Mouse (Mus musculus): Measurements from ENCODE around the gene Gprc5c.
A peak's percentile ranks its signal among the peaks of the same experiment; 100 is the strongest.

Gprc5c gene

DNA sequence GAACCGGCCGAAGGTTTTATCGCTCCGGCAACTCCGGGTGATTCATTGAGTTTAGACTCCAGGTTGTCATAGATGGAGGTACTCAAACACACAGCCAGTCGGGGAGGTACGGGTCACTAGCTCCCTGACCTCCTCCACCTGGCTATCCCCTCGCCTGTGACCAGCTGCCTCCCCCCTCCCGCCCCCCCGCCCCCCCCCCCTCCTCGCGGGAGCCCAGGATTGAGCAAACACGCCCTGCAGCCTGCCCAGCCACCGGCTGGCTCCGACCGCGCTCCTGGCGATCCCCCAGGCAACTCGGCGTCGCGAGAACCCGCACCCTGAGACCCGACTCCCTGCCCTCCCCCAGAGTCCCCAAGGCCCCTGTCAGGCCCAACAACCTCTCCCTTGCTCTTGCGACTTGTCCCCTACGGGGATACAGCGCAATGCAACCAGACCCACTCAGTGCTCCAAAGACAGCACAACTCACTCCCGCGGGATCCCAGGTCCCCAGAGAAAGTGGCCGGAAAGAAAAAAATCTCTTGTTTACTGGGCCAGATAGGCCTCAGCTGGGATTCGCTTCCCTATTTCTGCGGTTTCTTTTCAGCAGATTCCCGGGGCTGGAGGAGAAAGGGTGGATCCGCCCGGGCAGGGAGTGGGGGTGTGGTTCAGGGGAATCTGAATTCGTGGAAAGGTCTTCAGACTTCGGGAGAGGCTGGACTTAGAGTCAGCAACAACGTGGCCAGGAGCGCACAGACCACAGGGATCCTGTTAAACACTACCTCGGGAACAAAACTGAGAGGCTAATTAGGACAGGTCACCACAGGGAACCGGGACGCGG, at the start of gene Gprc5c:
TSS of gene Gprc5c (plus strand) at position 701 of the 817 bp plus-strand sequence.
- peak; percentile 14 for DNase-seq (ENCODE audit: low read depth)

DNA sequence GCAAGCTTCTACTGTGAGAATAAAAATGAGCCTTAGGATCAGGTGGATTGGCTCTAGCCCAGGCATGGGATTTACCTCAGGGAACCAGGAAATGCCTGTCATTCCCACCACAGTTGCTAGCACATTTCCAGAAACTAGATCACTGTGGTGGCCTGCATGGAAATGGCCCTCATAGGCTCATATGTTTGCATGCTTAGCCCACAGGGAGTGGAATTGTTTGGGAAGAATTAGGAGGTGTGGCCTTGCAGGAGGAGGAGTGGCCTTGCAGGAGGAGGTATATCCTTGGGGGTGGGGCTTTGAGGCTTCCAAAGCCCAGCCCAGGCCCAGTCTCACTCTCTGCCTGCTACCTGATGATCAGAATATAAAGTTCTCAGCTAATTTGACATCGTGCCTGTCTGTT, 49.0 kb upstream of the Gprc5c start:
- no peak for DNase-seq (ENCODE audit: low read depth)

DNA sequence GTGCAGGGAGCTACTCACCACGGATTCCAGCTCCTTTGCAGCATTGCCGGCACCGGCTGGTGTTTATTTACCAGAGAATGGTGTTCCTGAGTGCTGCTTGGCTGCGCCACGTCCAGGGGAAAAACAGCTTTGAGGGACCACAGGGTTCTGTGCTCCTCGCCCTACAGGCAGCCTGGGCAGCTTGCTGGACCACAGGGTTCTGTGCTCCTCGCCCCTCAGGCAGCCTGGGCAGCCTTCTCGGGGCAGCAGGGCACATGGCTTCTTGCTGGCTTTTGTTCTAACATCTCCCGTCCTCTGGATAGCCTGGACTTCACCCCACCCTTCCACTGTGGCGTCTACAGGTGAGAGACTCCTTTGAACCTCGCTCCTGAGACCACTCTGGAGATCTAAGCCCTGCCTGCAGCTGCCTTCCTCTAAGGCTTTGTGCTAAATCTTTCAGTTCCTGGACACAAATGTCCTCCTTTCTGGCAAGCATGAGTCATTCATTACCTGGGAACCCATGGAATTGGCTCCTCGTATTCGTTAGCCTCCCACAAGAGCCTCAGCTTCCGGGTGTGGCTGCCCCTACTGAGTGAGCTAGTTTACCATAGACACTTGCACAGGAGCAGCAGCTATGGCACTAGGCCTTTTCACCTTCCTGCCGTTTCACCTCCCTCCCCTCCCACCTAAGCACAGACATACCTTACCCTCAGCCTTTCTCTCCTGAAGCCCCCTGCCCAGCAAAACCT, 48.2 kb upstream of the Gprc5c start:
- no peak for DNase-seq (ENCODE audit: low read depth)

DNA sequence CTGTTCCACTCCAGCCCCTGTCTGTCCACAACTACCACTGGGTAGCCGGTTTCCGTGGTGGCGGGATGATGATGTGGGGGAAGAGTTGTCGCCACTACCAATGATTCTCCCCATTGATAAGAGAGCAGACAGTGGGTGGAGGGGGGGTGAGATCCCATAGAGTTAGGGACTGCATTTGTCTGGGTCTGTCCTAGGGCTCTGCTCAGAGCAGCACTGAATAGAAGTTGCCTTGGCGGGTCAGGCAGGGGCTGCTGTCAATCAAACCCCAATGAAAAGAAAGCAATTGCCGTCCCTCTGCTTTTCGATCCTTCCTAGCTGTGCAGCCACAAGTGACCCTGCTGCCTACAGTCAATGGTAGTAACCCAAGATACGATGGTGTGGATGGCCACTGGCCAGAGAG, 47.0 kb upstream of the Gprc5c start:
- DNase-seq (ENCODE audit: low read depth): no peak

DNA sequence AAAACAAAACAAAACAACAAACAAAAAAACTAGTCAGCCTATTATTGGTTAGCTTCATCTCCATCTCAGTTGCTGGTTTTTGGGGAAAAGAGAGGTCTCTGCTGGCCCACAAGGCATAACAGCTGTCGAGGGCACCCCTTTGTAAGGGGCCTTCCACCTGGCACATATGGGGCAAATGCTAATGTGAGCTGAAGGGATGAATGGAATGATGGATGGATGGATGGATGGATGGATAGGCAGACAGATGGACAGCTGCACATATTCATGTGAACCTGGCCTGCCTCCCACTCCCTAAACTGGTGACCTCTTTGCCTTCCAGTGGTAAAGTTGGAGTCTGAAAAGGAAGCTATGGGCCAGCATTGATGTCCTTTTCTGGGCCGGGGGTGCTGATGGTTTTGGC, 43.9 kb upstream of the Gprc5c start:
- DNase-seq (ENCODE audit: low read depth): no peak

DNA sequence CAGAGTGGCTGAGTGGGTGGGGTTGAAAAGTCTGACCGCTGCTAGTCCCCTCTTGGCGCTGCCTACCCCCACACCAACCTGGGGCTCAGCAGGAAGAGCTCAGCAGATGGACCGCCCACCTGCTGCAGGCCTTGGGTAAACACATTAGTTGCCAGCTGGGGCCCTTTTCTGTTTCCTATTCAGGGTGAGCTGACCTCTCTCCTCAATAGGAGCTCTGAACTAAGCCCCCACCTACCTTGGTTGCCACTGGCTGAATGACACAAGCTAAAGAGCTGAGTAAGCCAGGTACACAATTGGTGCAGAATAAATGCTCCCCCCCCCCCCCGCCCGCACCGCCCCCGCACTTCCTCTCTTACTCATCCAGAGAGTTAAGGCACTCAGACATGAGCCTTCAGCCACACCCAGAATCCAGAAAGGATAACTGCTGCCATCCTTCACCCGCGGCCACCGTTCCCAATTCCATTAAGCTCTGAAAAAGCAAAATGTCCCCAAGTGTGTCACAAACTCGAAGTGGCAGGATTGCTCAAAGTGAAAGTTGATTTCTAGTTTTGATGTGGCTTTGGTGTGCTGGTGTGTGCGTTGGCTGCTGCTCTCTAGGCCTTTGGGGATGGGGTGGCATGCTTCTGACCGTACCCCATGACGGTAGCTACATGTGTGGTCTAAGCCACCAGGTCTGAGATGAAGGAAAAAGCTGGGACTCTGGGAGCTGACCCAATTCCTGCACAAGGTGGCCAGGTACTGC, 43.1 kb upstream of the Gprc5c start:
- DNase-seq (ENCODE audit: low read depth): no peak

DNA sequence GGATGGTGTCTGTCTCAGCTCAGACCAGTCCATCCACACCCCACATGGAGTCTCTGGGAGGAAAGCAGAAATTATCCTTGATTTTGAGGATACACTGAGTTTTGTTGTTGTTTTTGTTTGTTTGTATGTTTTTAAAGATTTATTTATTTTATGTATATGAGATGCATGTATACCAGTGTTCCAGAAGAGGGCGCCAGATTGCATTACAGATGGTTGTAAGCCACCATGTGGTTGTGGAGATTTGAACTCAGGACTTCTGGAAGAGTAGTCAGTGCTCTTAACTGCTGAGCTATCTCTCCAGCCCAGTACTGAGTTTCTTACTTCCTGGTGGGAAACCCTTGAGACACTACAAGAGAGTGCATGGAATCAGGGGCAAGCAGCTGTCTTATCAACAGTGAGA, 41.6 kb upstream of the Gprc5c start:
- no peak for DNase-seq (ENCODE audit: low read depth)

DNA sequence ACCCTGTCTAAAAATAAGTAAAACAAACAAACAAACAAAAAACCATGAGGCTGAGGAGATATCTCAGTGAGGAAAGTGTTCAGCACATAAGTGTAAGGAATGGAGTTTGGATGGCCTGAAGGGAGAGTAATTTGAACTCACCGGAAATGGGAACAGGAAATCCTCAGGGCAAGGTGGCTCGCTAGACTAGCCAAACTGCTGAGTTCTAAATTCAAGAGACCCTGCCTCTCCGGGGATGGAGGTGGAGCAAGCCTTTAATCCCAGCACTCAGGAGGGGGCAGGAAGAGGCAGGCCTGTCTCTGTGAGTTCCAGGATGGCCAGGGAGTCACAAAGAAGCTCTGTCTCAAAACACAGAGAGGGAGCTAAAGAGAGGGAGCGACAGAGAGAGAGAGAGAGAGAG, 40.6 kb upstream of the Gprc5c start:
- DNase-seq (ENCODE audit: low read depth): no peak

DNA sequence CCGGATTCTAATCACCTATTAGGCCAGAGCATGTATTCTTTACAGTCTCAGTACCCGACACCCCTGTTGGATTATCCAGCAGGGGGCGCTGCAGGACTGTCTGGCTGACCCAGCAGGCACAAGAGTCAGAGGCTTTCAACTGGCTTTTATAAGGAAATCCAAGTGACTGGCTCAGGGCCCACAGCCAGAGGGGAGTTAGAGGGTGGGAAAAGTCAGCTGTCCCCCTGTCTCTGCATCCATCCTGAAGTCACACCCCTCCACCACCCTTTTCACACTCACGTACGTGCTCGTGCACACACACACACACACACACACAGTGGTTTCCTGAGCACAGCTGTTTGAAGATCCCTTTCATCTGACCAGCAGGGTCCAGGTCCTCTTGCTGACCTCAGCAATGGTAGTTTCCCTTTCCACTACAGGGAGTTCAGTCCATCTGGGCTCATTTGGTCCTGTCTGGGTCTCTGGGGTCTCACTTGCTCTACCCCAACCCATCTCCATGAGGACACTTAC, 38.2 kb upstream of the Gprc5c start:
- peak; percentile 31 for DNase-seq (ENCODE audit: low read depth)

DNA sequence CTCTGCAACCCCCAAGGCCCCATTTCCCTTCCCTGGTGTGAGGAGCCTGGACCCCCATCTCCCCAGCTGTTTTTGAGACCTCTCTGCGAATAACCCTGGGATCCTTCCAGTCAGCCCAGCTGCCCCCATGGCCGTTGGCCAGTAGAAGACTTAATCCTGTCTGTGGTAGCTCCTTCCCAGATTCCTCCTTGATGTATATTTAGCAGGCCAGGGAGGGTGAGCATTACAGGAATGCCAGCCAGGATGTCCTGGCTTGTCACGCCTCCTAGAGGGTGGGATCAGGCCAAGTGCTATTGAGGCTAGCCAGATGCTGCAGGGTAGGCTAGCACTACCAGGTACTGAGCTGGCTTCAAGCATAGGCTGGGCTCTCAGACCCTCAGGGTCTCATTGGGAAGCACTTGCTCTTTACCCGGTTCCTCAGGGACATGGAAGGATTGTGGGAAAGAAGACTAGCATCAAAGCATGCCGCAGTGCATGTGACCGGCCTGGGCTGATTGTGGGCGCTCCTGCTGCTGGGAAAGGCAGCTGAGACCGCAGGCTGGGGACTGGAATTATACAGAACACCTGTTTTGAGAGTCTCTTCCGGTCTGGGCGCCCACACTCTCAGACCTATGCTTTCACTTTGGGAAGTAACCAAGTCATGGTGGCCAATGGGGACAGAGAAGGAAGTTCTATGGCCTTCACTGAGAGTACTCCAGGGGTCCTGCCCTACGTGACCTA, 35.9 kb upstream of the Gprc5c start:
- DNase-seq (ENCODE audit: low read depth): no peak

DNA sequence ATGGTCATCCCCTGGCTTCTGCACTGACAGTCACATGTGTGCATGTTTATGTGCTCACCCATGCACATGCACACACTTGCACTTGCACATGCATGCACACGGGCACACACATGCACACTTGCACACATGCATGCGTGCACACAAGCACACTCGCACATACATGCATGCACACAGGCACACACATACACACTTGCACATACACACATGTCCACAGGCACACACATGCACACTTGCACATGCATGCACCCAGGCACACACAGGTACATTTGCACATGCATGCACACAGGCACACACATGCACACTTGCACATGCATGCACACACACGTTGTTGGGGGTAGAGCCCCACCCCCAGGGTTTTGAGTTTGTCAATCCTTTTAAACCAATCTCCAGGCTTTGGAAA, 34.0 kb upstream of the Gprc5c start:
- DNase-seq (ENCODE audit: low read depth): no peak

DNA sequence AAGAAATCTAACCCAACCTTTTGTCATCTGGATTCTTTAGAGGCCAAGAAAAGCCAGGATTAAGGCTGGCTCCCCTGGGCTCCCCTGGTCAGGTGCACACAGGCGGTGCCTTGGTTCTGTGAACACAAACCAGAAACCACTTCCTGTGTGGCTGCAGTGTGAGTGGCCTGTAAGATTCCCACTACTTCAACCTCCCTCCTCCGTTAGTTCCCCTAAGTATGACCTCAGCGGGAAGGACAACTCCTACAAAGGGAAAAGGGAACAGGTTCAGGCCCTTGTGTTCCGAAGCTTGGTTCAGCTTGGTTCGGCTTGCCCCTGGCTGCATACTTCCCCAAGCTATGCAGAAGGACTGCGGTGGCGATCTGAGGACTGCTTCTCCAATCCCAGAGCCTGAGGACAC, 32.8 kb upstream of the Gprc5c start:
- DNase-seq (ENCODE audit: low read depth): no peak

DNA sequence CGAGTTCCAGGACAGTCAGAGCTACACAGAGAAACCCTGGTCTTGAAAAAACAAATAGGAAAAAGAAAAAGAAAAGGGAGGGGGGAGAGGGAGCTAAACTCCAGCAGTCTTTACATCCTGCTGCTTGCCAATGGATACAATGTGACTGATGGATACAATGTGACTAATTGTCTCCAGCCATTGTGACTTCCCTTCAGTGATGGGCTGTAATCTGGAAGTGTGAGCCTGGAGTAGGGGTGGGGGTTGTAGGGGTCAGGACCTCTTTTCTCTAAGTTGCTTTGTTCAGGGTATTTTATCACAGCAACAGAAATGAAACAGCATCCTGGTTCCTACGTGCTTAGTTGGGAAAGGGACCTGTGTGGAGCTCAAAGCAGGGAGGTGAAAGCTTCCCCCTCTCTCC, 31.8 kb upstream of the Gprc5c start:
- no peak for DNase-seq (ENCODE audit: low read depth)

DNA sequence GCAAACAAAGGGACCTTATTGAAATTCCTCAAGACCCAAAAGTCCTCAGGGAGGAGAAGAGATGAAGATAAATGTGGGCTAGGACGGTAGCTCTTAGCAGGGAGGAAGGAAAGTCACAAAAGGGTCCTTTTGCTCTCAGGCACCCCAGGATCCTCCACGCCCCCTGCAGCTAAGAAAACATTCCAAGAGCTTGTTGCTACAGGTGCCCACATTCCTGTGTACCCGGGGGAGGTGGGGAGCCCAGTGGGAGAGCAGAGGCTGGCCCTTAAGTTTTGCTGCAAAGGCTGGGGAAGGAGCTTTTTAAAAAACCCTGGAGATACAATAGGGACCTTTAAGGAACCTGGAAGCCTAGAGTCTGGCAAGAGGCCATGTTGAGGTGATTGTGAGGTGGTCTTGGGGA, 30.5 kb upstream of the Gprc5c start:
- no peak for DNase-seq (ENCODE audit: low read depth)

DNA sequence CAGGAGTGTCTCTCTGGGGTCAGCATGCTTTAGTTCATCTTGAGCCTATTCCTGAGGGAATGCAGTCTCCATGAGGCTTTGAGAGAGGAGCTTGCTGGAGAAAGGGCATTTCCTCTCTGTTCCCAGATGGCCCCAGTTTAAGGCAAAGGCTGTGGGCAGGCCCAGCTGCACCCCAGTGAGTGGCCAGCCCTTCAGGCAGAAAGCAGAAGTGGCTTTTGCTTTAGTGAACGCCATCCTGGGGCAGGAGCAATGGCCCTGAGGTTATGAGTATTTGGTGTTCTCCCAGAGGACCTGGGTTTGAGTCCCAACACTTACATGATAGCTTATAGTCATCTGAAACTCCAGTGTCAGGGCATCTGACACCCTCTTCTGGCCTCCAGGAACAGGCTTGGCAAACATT, 29.6 kb upstream of the Gprc5c start:
- no peak for DNase-seq (ENCODE audit: low read depth)

DNA sequence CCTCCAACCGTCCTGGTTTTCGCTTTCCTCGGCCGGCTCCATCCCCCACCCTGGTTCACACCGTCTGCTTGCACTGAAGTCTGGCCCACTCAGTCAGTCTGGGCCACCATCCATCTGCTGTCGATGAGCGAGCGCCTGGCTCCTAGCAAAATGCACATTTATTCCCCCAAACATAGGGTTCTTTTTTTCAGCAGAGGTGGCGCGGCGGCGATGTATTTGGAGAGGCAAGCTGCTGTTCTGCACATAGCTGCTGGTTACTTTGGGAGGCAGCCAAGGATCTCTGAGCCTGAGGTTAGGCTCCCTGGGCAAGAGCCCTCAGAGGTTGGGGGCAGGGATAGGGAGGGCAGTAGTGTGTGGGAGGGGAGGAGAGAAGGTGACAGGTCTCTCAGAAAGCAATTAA, 28.2 kb upstream of the Gprc5c start:
- DNase-seq (ENCODE audit: low read depth): peak; percentile 86

DNA sequence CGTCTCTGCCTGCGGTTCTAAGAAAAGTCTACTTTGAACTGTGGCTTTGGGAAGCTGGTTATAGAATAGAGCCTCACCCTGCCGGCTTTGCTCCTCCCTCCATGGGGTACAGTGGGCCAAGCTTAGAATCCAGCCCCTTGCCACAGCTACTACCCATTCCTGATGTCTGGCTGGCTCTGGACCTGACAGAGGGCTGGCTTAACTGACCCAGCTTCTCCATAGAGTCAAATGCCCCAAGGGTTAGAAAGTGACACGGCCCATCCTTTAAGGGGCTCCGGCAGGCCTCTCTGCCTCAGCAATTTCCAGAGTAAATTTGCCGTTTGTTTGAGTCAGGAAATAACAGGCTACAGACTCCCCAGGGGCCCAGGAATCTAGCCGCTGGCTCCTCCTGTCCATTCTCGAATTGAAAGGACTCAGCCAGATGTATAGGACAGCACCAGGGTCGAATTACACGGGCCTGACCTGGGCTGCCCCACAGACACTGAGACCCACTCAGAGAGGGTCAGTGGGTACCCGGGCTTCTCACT, 27.7 kb upstream of the Gprc5c start:
- no peak for DNase-seq (ENCODE audit: low read depth)

DNA sequence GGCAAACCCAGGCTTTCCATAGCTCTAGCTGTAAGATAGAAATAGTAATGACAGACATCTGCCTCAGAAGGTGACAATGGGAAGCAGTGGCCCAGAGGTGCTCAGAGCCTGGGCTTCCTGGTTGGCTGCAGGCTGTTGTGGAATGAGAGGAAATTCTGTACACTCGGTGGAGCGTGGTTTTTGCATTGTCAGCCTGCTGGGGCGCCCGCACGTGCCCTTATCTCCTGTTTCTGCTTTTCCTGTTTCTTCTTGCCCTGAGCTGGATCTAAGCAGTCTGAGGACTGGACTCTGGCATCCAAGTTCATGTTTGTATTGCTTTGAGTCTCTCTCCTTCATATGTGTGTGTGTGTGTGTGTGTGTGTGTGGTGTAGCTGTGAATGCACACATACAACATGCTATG, 24.3 kb upstream of the Gprc5c start:
- no peak for DNase-seq (ENCODE audit: low read depth)

DNA sequence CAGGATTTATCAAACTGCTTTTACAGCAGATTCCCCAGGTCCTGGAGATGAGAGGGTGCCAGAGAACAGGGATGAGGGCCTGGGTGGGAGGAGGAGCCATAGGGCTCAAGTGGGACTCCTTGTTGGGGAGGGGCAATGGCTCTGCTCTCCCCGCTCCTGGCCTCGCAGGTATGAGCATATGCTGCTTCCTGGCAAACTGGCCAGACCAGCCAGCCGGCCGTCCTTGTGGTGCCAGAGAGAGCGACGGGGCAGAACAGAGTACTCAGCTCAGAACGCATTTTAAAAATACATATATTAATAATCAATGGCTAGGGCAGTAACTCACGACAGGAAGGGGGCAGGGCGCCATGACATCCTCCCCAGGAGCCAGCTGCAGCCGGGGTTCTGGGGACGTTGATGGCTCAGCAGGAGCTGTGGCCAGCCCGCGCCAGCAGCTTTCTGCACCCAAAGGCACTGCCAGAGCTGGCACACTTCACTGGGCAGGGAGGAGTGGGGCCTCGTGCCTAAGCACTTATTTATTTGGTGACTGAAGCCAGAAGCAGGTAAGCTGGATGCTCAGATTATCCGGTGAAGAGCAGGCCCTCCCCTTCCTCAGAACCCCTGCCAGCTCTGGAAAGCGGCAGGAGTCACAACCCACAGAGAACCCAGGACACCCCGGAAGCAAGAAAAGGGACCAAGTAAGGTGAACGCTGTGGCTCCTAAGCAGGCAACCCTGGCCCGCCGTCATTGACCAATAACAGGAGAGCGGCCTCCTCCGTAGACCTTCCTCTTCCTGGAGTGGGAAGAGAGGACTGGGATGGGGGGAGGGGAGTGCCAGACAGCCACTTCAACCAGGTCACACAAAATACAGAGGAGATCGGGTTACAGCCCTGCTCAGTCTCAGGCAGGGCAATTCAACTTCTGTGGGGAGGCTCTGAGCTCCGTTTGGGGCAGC, 21.2 kb upstream of the Gprc5c start:
- DNase-seq (ENCODE audit: low read depth): peak; percentile 70

DNA sequence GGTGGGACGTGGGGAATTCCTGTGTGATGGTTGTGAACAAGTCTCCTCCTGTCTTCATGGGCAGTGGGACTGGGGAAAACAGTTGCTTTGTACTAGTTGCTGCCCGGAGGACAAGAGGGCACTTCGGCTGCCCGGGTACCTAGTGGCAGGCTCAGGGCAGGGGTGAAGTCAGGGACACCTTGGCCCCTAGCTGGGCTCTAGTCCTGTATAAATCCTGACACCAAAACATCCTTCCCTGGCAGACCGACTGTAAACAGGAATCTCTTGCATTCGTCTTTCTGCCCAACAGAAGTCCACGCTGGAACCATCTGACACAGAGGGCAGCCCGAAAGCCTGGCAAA, 20.5 kb upstream of the Gprc5c start:
- DNase-seq (ENCODE audit: low read depth): no peak

DNA sequence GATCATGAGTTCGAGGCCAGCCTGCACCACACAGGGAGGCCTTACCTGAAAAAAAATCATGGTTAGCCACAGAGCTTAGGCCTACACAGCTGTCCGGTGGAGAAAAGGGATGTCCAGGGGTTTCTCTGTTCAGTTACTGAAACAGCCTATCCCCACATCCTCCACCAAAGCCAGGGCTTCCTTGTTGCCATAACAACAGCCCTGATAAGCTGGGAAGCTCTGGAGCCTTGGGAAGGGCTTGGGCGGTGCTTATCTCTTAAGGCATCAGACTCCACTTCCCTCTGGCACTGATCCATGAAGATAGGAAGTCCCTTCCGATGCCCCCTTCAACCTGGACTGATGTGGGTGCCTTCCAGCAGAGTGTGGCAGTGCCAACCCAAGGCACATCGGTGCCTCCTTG, 17.8 kb upstream of the Gprc5c start:
- no peak for DNase-seq (ENCODE audit: low read depth)
